Mouse (Mus musculus) kidney, embryonic 14.5 days (tissue): ENCODE results near the gene Lelp1. TPM values are rescaled to one million over a fixed set of nuclear protein-coding genes. Genes with fewer than 3 reads are reported as not detected.

ENCODE experiments used
- ATAC-seq: fragments of 200-750 bp; cut with Nextera tagmentation; 2 replicates; pipeline ENCODE4 v1.8.0; 2017; ENCODE audit warnings: moderate number of reproducible peaks, mild to moderate bottlenecking, moderate TSS enrichment, moderate library complexity; ENCODE audit not compliant: low FRiP score, low TSS enrichment
- H3K27ac ChIP-seq: fragments of 300-500 bp; sonication (generic); 2 replicates; pipeline ENCODE4 v1.5.1; 2014; ENCODE audit warnings: low read depth, mild to moderate bottlenecking, low read length, moderate library complexity, mixed read lengths
- H3K27me3 ChIP-seq: fragments of 300-500 bp; sonication (generic); 2 replicates; pipeline ENCODE4 v1.6.1; 2014; ENCODE audit warnings: mild to moderate bottlenecking, low read length; ENCODE audit not compliant: control insufficient read depth, insufficient read depth
- H3K36me3 ChIP-seq: fragments of 300-500 bp; sonication (generic); 2 replicates; pipeline ENCODE4 v1.6.1; 2014; ENCODE audit warnings: low read length, mixed read lengths; ENCODE audit not compliant: control insufficient read depth, insufficient read depth
- H3K4me1 ChIP-seq: fragments of 300-500 bp; sonication (generic); 2 replicates; pipeline ENCODE4 v1.6.1; 2014; ENCODE audit warnings: low read length, mixed read lengths; ENCODE audit not compliant: control insufficient read depth, insufficient read depth
- H3K4me2 ChIP-seq: fragments of 300-500 bp; sonication (generic); replicated peaks from 2 replicates; pipeline ENCODE4 v1.6.1; 2014; ENCODE audit warnings: low read depth, mild to moderate bottlenecking, low read length
- H3K4me3 ChIP-seq: fragments of 300-500 bp; sonication (generic); 2 replicates; pipeline ENCODE4 v1.5.1; 2014; ENCODE audit warnings: mild to moderate bottlenecking, low read length
- H3K9ac ChIP-seq: fragments of 300-500 bp; sonication (generic); 2 replicates; pipeline ENCODE4 v1.6.1; 2014; ENCODE audit warnings: low read depth, mild to moderate bottlenecking, low read length, moderate library complexity
- H3K9me3 ChIP-seq: fragments of 300-500 bp; sonication (generic); 2 replicates; pipeline ENCODE4 v1.6.1; 2016; ENCODE audit warnings: low read length; ENCODE audit not compliant: control insufficient read depth
- WGBS: fragments of 180-500 bp; shearing (Covaris S2); extraction: QIAGEN DNeasy Blood & Tissue Kit; methylation state at CpG from one replicate; pipeline ENCODE4 v1.1.7; 2014; 5-methylcytosine and 5-hydroxymethylcytosine counted together
- polyA plus RNA-seq: library from polyadenylated mRNA; unstranded; fragments of >200 nt; fragmentation: Nextera tagmentation; extraction: Ambion mirVana; gene quantifications from 2 replicates; pipeline ENCODE4 v1.2.1, GENCODE M21; 2014

The Lelp1 gene
- polyA plus RNA-seq, 1 experiment from 2014 or later, result not detected

- no peaks in the 10 kb centered on the region for H3K36me3 ChIP-seq
- H3K4me2 ChIP-seq, result no peak overlapping the region
- H3K4me1 ChIP-seq, result no peaks in the 10 kb centered on the region
- ATAC-seq, result no peak
- 32% methylated on average over 3 of the region's 3 CpGs for WGBS
- H3K9me3 ChIP-seq, result no peaks in the 10 kb centered on the region
- H3K27me3 ChIP-seq, result no peaks in the 10 kb centered on the region; the same call in 1 of the 2 replicates
- no peak overlapping the region for H3K4me3 ChIP-seq
- H3K9ac ChIP-seq, result no peak overlapping the region
- no peak overlapping the region for H3K27ac ChIP-seq
Measured at GRCm38 (mm10) chr3:92117930-92118329, 24.6 kb downstream of the Lelp1 start.

GRCm38 (mm10) chr3:92111526-92111925 lies 31.0 kb downstream of the Lelp1 start:
- Histone ChIP-seq H3K27ac (no peak overlapping the region), H3K27me3 (no peaks in the 10 kb centered on the region), H3K4me2 (no peak overlapping the region), H3K4me1 (no peaks in the 10 kb centered on the region), H3K36me3 (no peaks in the 10 kb centered on the region), H3K9me3 (no peaks in the 10 kb centered on the region), H3K4me3 (no peak overlapping the region), H3K9ac (no peak overlapping the region)
- ATAC-seq, result no peak

- H3K36me3 ChIP-seq, result no peaks in the 10 kb centered on the region
- no peak overlapping the region for H3K4me2 ChIP-seq
- no peaks in the 10 kb centered on the region for H3K4me1 ChIP-seq
- H3K27me3 ChIP-seq, result no peaks in the 10 kb centered on the region
- H3K27ac ChIP-seq, result no peak overlapping the region
- no peak overlapping the region for H3K4me3 ChIP-seq
- no peak overlapping the region for H3K9ac ChIP-seq
- ATAC-seq, result no peak
- no peaks in the 10 kb centered on the region for H3K9me3 ChIP-seq
Measured at GRCm38 (mm10) chr3:92110790-92111189, 31.8 kb downstream of the Lelp1 start.

- WGBS, result 10% methylated on average over 6 of the region's 6 CpGs
Measured at GRCm38 (mm10) chr3:92106582-92106981, 36.0 kb downstream of the Lelp1 start.

More at GRCm38 (mm10) chr3:92106582-92106981, 36.0 kb downstream of the Lelp1 start:
- Histone ChIP-seq H3K9ac (no peak overlapping the region), H3K4me3 (no peak overlapping the region), H3K27me3 (no peaks in the 10 kb centered on the region), H3K27ac (no peak overlapping the region), H3K4me2 (no peak overlapping the region), H3K4me1 (no peaks in the 10 kb centered on the region), H3K9me3 (no peaks in the 10 kb centered on the region), H3K36me3 (no peaks in the 10 kb centered on the region)
- ATAC-seq, result peak; percentile 83; the same call in 1 of the 2 replicates

Other genes starting within 250 kb of the Lelp1 start
- not detected in 2 replicates for gene Pglyrp3, start 128.2 kb downstream of the Lelp1 start, polyA plus RNA-seq
- 0.54 and 0.63 TPM in 2 replicates for gene Lor, start 59.6 kb downstream of the Lelp1 start, polyA plus RNA-seq
- gene Prr9, start 18.8 kb downstream of the Lelp1 start, polyA plus RNA-seq, result not detected in 2 replicates
- gene Sprr2a1, start 73.1 kb upstream of the Lelp1 start, polyA plus RNA-seq, result not detected in 2 replicates
- 0.47 TPM in 1 of 2 replicates, not detected in the other for gene Sprr2a2, start 73.2 kb upstream of the Lelp1 start, polyA plus RNA-seq
- not detected in 2 replicates for gene Sprr2a3, start 142.7 kb upstream of the Lelp1 start, polyA plus RNA-seq
- not detected in 2 replicates for gene Sprr2b, start 173.9 kb upstream of the Lelp1 start, polyA plus RNA-seq
- gene Sprr2d, start 196.4 kb upstream of the Lelp1 start, polyA plus RNA-seq, result not detected in 2 replicates
- gene Sprr2e, start 209.4 kb upstream of the Lelp1 start, polyA plus RNA-seq, result not detected in 2 replicates
- 14.5 and 17.1 TPM in 2 replicates for gene Sprr2f, start 222.4 kb upstream of the Lelp1 start, polyA plus RNA-seq
- gene Sprr2h, start 242.9 kb upstream of the Lelp1 start, polyA plus RNA-seq, result not detected in 2 replicates